Comparison of ENCODE assay signal across 11 mouse cellular contexts in the genomic region with DNA sequence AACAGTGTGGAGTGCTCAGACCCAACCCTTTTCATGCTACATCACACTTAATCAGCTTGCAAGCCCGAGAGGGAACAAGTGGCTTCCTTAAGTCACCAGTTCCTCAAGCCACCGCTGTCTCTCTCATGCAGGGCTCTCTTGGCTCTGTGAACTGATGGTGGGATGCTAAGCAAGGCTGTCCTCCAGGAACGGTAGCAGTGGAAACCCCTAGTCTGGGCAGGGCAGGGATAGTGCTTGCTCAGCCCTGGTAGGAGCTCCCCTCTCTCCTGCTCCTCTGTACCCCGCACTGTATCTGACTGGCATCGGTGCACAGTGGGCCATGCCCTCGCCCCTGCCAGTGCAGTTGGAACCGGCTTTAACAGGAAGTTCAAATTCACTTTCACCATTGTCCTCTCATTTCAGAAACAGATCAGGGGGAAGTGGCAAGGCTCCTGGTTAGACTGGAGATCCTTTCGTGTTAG. TPM values are rescaled to one million over a fixed set of nuclear protein-coding genes. Genes with fewer than 3 reads are reported as not detected.
A peak's percentile ranks its signal among the peaks of the same experiment; 100 is the strongest.
DNase-seq lines count a peak whose midpoint lies in the region; ATAC-seq and TF ChIP-seq lines count a peak whose summit lies in the region.
"Had no signal": no experiment of that assay in that cellular context is flagged by ENCODE, and none has a peak within 500 bp of the region (broad histone marks: within the 10 kb centered on the region; RNA-seq: fewer than 3 reads in every experiment).

No protein-coding gene starts in this region.

- no peaks in the 10 kb centered on the region for H3K27me3 ChIP-seq in spleen, adult 2 months (ENCODE audit: control insufficient read depth, insufficient read depth, low read length)
- H3K27me3 ChIP-seq in liver, postnatal 0 days (ENCODE audit: insufficient read depth, low read length): no peaks in the 10 kb centered on the region
- H3K27me3 ChIP-seq in stomach, embryonic 16.5 days (ENCODE audit: control insufficient read depth, insufficient read depth, low read length): no peaks in the 10 kb centered on the region
- H3K27me3 ChIP-seq: neural tube, embryonic 13.5 days had no signal

- peak overlapping the region; percentile 40 for H3K27ac ChIP-seq in spleen, adult 2 months (ENCODE audit: insufficient read depth, low read length)
- peak overlapping the region; percentile 49 for H3K27ac ChIP-seq in brown adipose tissue, adult 24 weeks (replicated peaks; ENCODE audit: low read depth, low read length)
- H3K27ac ChIP-seq in liver, postnatal 0 days (ENCODE audit: low read depth): peak overlapping the region; percentile 92
- peak overlapping the region; percentile 41 for H3K27ac ChIP-seq in stomach, embryonic 16.5 days (ENCODE audit: low read length)
- H3K27ac ChIP-seq: forebrain, embryonic 10.5 days; neural tube, embryonic 13.5 days had no signal

- H3K9me3 ChIP-seq in liver, postnatal 0 days (ENCODE audit: low read length): 0 out of 2 replicates have a peak, but pooled peaks cover under 1% of the 10 kb centered on the region
- H3K9me3 ChIP-seq in stomach, embryonic 16.5 days (replicated peaks; ENCODE audit: control insufficient read depth, low read length): peaks cover 5% of the 10 kb centered on the region
- H3K9me3 ChIP-seq: forebrain, embryonic 10.5 days; neural tube, embryonic 13.5 days had no signal

- ATAC-seq in liver, postnatal 0 days: peak; percentile 69
- no peak for ATAC-seq in stomach, embryonic 16.5 days (ENCODE audit: insufficient read depth, low FRiP score)

- no peak for TF ChIP-seq POLR2A in spleen, adult 2 months (IDR thresholded peaks at IDR 0.05; ENCODE audit: low read depth, low read length)

- peak overlapping the region; percentile 15; the same call in 1 of the 2 replicates for H3K4me3 ChIP-seq in spleen, adult 2 months (ENCODE audit: extremely low read depth, insufficient read depth, insufficient read length)
- 0 out of 2 replicates have a peak overlapping the region, but pooled peaks have one; percentile 21 for H3K4me3 ChIP-seq in brown adipose tissue, adult 24 weeks (ENCODE audit: insufficient read depth, low read depth, low read length)
- H3K4me3 ChIP-seq in liver, postnatal 0 days (ENCODE audit: low read depth, low read length): peak overlapping the region; percentile 36
- H3K4me3 ChIP-seq in stomach, embryonic 16.5 days (replicated peaks; ENCODE audit: low read length): no peak overlapping the region
- H3K4me3 ChIP-seq: forebrain, embryonic 10.5 days; neural tube, embryonic 13.5 days had no signal

- TF ChIP-seq EP300 in liver, postnatal 0 days (IDR thresholded peaks at IDR 0.05; ENCODE audit: low read depth): no peak

- peak overlapping the region; percentile 47 for H3K4me2 ChIP-seq in liver, postnatal 0 days (ENCODE audit: low read depth, low read length)
- H3K4me2 ChIP-seq in stomach, embryonic 16.5 days (ENCODE audit: low read depth, low read length): no peak overlapping the region
- H3K4me2 ChIP-seq: neural tube, embryonic 13.5 days had no signal

- H3K4me1 ChIP-seq in spleen, adult 2 months (ENCODE audit: control insufficient read depth, insufficient read depth, insufficient read length): peaks cover 21% of the 10 kb centered on the region; the same call in 1 of the 2 replicates
- H3K4me1 ChIP-seq in brown adipose tissue, adult 24 weeks (ENCODE audit: control insufficient read depth, insufficient read depth, insufficient read length, low read length): no peaks in the 10 kb centered on the region
- H3K4me1 ChIP-seq in liver, postnatal 0 days (ENCODE audit: insufficient read depth): peaks cover 9% of the 10 kb centered on the region
- no peaks in the 10 kb centered on the region for H3K4me1 ChIP-seq in stomach, embryonic 16.5 days (ENCODE audit: control insufficient read depth, insufficient read depth, low read length)
- H3K4me1 ChIP-seq: neural tube, embryonic 13.5 days had no signal

- intact Hi-C loops in heart, postnatal 10 days (cut with DNase I): no loop called here

- H3K9ac ChIP-seq in liver, postnatal 0 days (replicated peaks): peak overlapping the region; percentile 50
- no peak overlapping the region for H3K9ac ChIP-seq in stomach, embryonic 16.5 days (ENCODE audit: low read length)
- H3K9ac ChIP-seq: neural tube, embryonic 13.5 days had no signal

- DNase-seq in spleen, adult 2 months (ENCODE audit: low read depth in 1 of 2, low spot score in 2 of 2): no peak
- no peak for DNase-seq in spleen, postnatal 14 days (ENCODE audit: low spot score in 2 of 2)
- DNase-seq in liver, postnatal 0 days: peak; percentile 43
- DNase-seq in ovary, adult 18-20 months (ENCODE audit: low spot score): no peak
- no peak for DNase-seq in heart, postnatal 10 days
- DNase-seq in adrenal gland, adult 18-20 months (ENCODE audit: low spot score in 2 of 2): no peak
- DNase-seq: gastrocnemius, postnatal 10 days had no signal

- WGBS in spleen, adult 2 months: 13% methylated on average over 8 of the region's 8 CpGs
- 28% methylated on average over 8 of the region's 8 CpGs for WGBS in liver, postnatal 0 days (ENCODE audit: insufficient replicate concordance)
- 68% methylated on average over 8 of the region's 8 CpGs for WGBS in stomach, embryonic 16.5 days

- TF ChIP-seq CTCF in spleen, adult 2 months (IDR thresholded peaks at IDR 0.05; ENCODE audit: extremely low read depth, insufficient read depth, insufficient read length, insufficient replicate concordance): no peak
- TF ChIP-seq CTCF in liver, postnatal 0 days (IDR thresholded peaks at IDR 0.05; ENCODE audit: low read depth): no peak

- no peaks in the 10 kb centered on the region for H3K36me3 ChIP-seq in spleen, adult 2 months (ENCODE audit: control insufficient read depth, insufficient read depth, low read length)
- no peaks in the 10 kb centered on the region for H3K36me3 ChIP-seq in liver, postnatal 0 days (replicated peaks; ENCODE audit: insufficient read depth, low read length)
- H3K36me3 ChIP-seq in stomach, embryonic 16.5 days (ENCODE audit: control insufficient read depth, insufficient read depth, low read length): no peaks in the 10 kb centered on the region
- H3K36me3 ChIP-seq: forebrain, embryonic 10.5 days; neural tube, embryonic 13.5 days had no signal

RNA-seq across cellular contexts. Expression of a gene that starts 2.2 kb away (rescaled TPM):
- 62.6 and 67.4 TPM in 2 replicates for polyA plus RNA-seq in spleen, adult 2 months (2012; rRNA removed)
- 9.8 and 12.4 TPM in 2 replicates for polyA plus RNA-seq in brown adipose tissue, adult 24 weeks (2012; ENCODE audit: insufficient read depth, insufficient read length, missing spikeins)
- 68.2 and 69.3 TPM in 2 replicates for polyA plus RNA-seq in liver, postnatal 0 days (2015; fragmentation: Nextera tagmentation; extraction: Ambion mirVana)
- polyA plus RNA-seq in stomach, embryonic 16.5 days (2015; fragmentation: Nextera tagmentation; extraction: Ambion mirVana): 24.6 and 32.8 TPM in 2 replicates
- total RNA-seq in heart, postnatal 10 days (2021): 10 to 100 TPM; 10.1 to 12.0 TPM
- total RNA-seq in adrenal gland, adult 18-20 months (2021): 10 to 100 TPM; 22.0 to 26.3 TPM

Comparison
In these comparisons a context has a peak if more than half of its experiments do, and no peak if none do; other contexts are left out.
1. H3K27ac ChIP-seq: peak in every context shown above with its lines; median percentile 92 in liver, postnatal 0 days; 49 in brown adipose tissue, adult 24 weeks; 41 in stomach, embryonic 16.5 days; 40 in spleen, adult 2 months.